ENCODE assay signal across 7 mouse cellular contexts in genomic region chr11:100738749-100739148, GRCm38 (mm10). TPM values are rescaled to one million over a fixed set of nuclear protein-coding genes. Genes with fewer than 3 reads are reported as not detected.
DNase-seq lines count a peak whose midpoint lies in the region; ATAC-seq and TF ChIP-seq lines count a peak whose summit lies in the region.

No protein-coding gene starts in this region.

- H3K4me2 ChIP-seq in limb, embryonic 11.5 days (ENCODE audit: low read depth, severe bottlenecking), result peak overlapping the region; percentile 74
- peak overlapping the region; percentile 59 for H3K4me2 ChIP-seq in neural tube, embryonic 14.5 days (ENCODE audit: low read depth, low read length)

- WGBS in limb, embryonic 11.5 days, result 28% methylated on average over 5 of the region's 5 CpGs
- WGBS in neural tube, embryonic 14.5 days, result 19% methylated on average over 5 of the region's 5 CpGs

- H3K4me3 ChIP-seq in left cerebral cortex, adult 2 months, result peak overlapping the region; percentile 97
- peak overlapping the region; percentile 42 for H3K4me3 ChIP-seq in embryonic fibroblast, embryonic 13.5 days (ENCODE audit: insufficient read depth, low read length)
- H3K4me3 ChIP-seq in limb, embryonic 11.5 days (ENCODE audit: low read depth, low read length), result peak overlapping the region; percentile 96
- peak overlapping the region; percentile 66 for H3K4me3 ChIP-seq in neural tube, embryonic 14.5 days (ENCODE audit: low read depth, low read length)

- H3K4me1 ChIP-seq in embryonic fibroblast, embryonic 13.5 days (ENCODE audit: control insufficient read depth, insufficient read depth, low read length), result peaks cover 10% of the 10 kb centered on the region
- peaks cover 3% of the 10 kb centered on the region for H3K4me1 ChIP-seq in limb, embryonic 11.5 days (ENCODE audit: control insufficient read depth, insufficient read depth, low read length)
- peaks cover 17% of the 10 kb centered on the region for H3K4me1 ChIP-seq in neural tube, embryonic 14.5 days (ENCODE audit: control insufficient read depth, insufficient read depth, low read length)

- no peak overlapping the region for H3K9ac ChIP-seq in limb, embryonic 11.5 days (ENCODE audit: low read length)
- peak overlapping the region; percentile 43 for H3K9ac ChIP-seq in neural tube, embryonic 14.5 days (replicated peaks; ENCODE audit: low read depth, low read length)

- no peaks in the 10 kb centered on the region for H3K9me3 ChIP-seq in limb, embryonic 11.5 days (ENCODE audit: control insufficient read depth, low read length)
- H3K9me3 ChIP-seq in neural tube, embryonic 14.5 days (ENCODE audit: control insufficient read depth, low read length), result no peaks in the 10 kb centered on the region

- no peak for TF ChIP-seq CTCF in left cerebral cortex, adult 2 months (IDR thresholded peaks at IDR 0.05)
- no peak for TF ChIP-seq CTCF in embryonic fibroblast, embryonic 13.5 days (IDR thresholded peaks at IDR 0.05; ENCODE audit: borderline replicate concordance, insufficient read depth, low read length)

- H3K27me3 ChIP-seq in limb, embryonic 11.5 days (ENCODE audit: control insufficient read depth, insufficient read depth, low read length), result no peaks in the 10 kb centered on the region
- no peaks in the 10 kb centered on the region for H3K27me3 ChIP-seq in neural tube, embryonic 14.5 days (ENCODE audit: control insufficient read depth, insufficient read depth, low read length)

- intact Hi-C loops in left cerebral cortex, adult 2 months (cut with DNase I), result no loop called here
- intact Hi-C loops in left cerebral cortex, postnatal 4 days (cut with DNase I), result no loop called here

- H3K36me3 ChIP-seq in limb, embryonic 11.5 days (ENCODE audit: control insufficient read depth, insufficient read depth, low read length), result no peaks in the 10 kb centered on the region
- 0 out of 2 replicates have a peak, but pooled peaks cover 9% of the 10 kb centered on the region for H3K36me3 ChIP-seq in neural tube, embryonic 14.5 days (ENCODE audit: control insufficient read depth, insufficient read depth, low read length)

- DNase-seq in left cerebral cortex, adult 2 months (ENCODE audit: extremely low spot score in 1 of 2, low spot score in 2 of 2), result no peak
- no peak for DNase-seq in left cerebral cortex, postnatal 4 days
- DNase-seq in limb, embryonic 11.5 days (ENCODE audit: low spot score), result no peak
- no peak for DNase-seq in frontal cortex, postnatal 36 days (ENCODE audit: low spot score in 2 of 2)
- no peak for DNase-seq in urinary bladder, postnatal 25 days (ENCODE audit: low spot score)

- TF ChIP-seq POLR2A in embryonic fibroblast, embryonic 13.5 days (IDR thresholded peaks at IDR 0.05; ENCODE audit: low read depth, low read length), result no peak

- peak overlapping the region; percentile 81 for H3K27ac ChIP-seq in left cerebral cortex, adult 2 months
- H3K27ac ChIP-seq in embryonic fibroblast, embryonic 13.5 days (ENCODE audit: insufficient read depth, low read length), result no peak overlapping the region
- no peak overlapping the region for H3K27ac ChIP-seq in limb, embryonic 11.5 days (replicated peaks; ENCODE audit: low read depth, low read length)
- peak overlapping the region; percentile 75 for H3K27ac ChIP-seq in neural tube, embryonic 14.5 days (ENCODE audit: low read depth, low read length)

- ATAC-seq in limb, embryonic 11.5 days (ENCODE audit: insufficient number of reproducible peaks, low FRiP score, low TSS enrichment, low read depth), result no peak
- peak; percentile 23; the same call in 1 of the 2 replicates for ATAC-seq in neural tube, embryonic 14.5 days (ENCODE audit: low read depth)

RNA-seq across cellular contexts. Expression of gene Rab5c, which starts 0.7 kb away (rescaled TPM):
- 100 to 1,000 TPM; 139 to 142 TPM for total RNA-seq in left cerebral cortex, adult 2 months (2021)
- 100 to 1,000 TPM; 168 to 174 TPM for total RNA-seq in left cerebral cortex, postnatal 4 days (2021)
- 163 and 168 TPM in 2 replicates for polyA plus RNA-seq in embryonic fibroblast, embryonic 13.5 days (2011; ENCODE audit: insufficient read length, low read depth, missing spikeins)
- 45.8 and 68.7 TPM in 2 replicates for polyA plus RNA-seq in limb, embryonic 11.5 days (2014; fragmentation: Nextera tagmentation; extraction: Ambion mirVana)
- 59.7 and 82.7 TPM in 2 replicates for polyA plus RNA-seq in neural tube, embryonic 14.5 days (2014; fragmentation: Nextera tagmentation; extraction: Ambion mirVana)

RNA-seq across cellular contexts. Expression of gene Kcnh4, which starts 21.0 kb away (rescaled TPM):
- 10 to 100 TPM; 17.2 to 18.4 TPM for total RNA-seq in left cerebral cortex, adult 2 months (2021)
- 10 to 100 TPM; 11.2 to 12.4 TPM for total RNA-seq in left cerebral cortex, postnatal 4 days (2021)
- polyA plus RNA-seq in embryonic fibroblast, embryonic 13.5 days (2011; ENCODE audit: insufficient read length, low read depth, missing spikeins), result not detected in 2 replicates
- polyA plus RNA-seq in limb, embryonic 11.5 days (2014; fragmentation: Nextera tagmentation; extraction: Ambion mirVana), result not detected in 2 replicates
- polyA plus RNA-seq in neural tube, embryonic 14.5 days (2014; fragmentation: Nextera tagmentation; extraction: Ambion mirVana), result 6.4 and 10.1 TPM in 2 replicates

RNA-seq across cellular contexts. Expression of gene Hcrt, which starts 24.0 kb away (rescaled TPM):
- not detected for total RNA-seq in left cerebral cortex, adult 2 months (2021)
- total RNA-seq in left cerebral cortex, postnatal 4 days (2021), result not detected
- not detected in 2 replicates for polyA plus RNA-seq in embryonic fibroblast, embryonic 13.5 days (2011; ENCODE audit: insufficient read length, low read depth, missing spikeins)
- polyA plus RNA-seq in limb, embryonic 11.5 days (2014; fragmentation: Nextera tagmentation; extraction: Ambion mirVana), result not detected in 2 replicates
- 0.51 TPM in 1 of 2 replicates, not detected in the other for polyA plus RNA-seq in neural tube, embryonic 14.5 days (2014; fragmentation: Nextera tagmentation; extraction: Ambion mirVana)

RNA-seq across cellular contexts. Expression of gene Hspb9, which starts 25.1 kb away (rescaled TPM):
- total RNA-seq in left cerebral cortex, adult 2 months (2021), result not detected
- total RNA-seq in left cerebral cortex, postnatal 4 days (2021), result not detected
- polyA plus RNA-seq in embryonic fibroblast, embryonic 13.5 days (2011; ENCODE audit: insufficient read length, low read depth, missing spikeins), result not detected in 2 replicates
- polyA plus RNA-seq in limb, embryonic 11.5 days (2014; fragmentation: Nextera tagmentation; extraction: Ambion mirVana), result 0.24 and 0.41 TPM in 2 replicates
- polyA plus RNA-seq in neural tube, embryonic 14.5 days (2014; fragmentation: Nextera tagmentation; extraction: Ambion mirVana), result not detected in 2 replicates

RNA-seq across cellular contexts. Expression of gene Kat2a, which starts 26.5 kb away (rescaled TPM):
- total RNA-seq in left cerebral cortex, adult 2 months (2021), result 10 to 100 TPM; 60.5 to 61.7 TPM
- total RNA-seq in left cerebral cortex, postnatal 4 days (2021), result 10 to 100 TPM; 68.7 to 71.8 TPM
- 31.1 and 34.1 TPM in 2 replicates for polyA plus RNA-seq in embryonic fibroblast, embryonic 13.5 days (2011; ENCODE audit: insufficient read length, low read depth, missing spikeins)
- polyA plus RNA-seq in limb, embryonic 11.5 days (2014; fragmentation: Nextera tagmentation; extraction: Ambion mirVana), result 60.1 and 68.9 TPM in 2 replicates
- polyA plus RNA-seq in neural tube, embryonic 14.5 days (2014; fragmentation: Nextera tagmentation; extraction: Ambion mirVana), result 55.3 and 57.0 TPM in 2 replicates

Comparison
In these comparisons a context has a peak if more than half of its experiments do, and no peak if none do; other contexts are left out.
1. H3K27ac ChIP-seq: peak in left cerebral cortex, adult 2 months (single experiment) and neural tube, embryonic 14.5 days (single experiment); none in embryonic fibroblast, embryonic 13.5 days (single experiment) and limb, embryonic 11.5 days (single experiment).
2. H3K4me3 ChIP-seq: peak in every context shown above with its lines; median percentile 97 in left cerebral cortex, adult 2 months; 96 in limb, embryonic 11.5 days; 66 in neural tube, embryonic 14.5 days; 42 in embryonic fibroblast, embryonic 13.5 days.